Mouse (Mus musculus) forebrain, postnatal 0 days (tissue): ENCODE measurements around the gene Cpt1a. TPM values are rescaled to one million over a fixed set of nuclear protein-coding genes. Genes with fewer than 3 reads are reported as not detected.

Source experiments
- ATAC-seq: fragments of 200-750 bp; cut with Nextera tagmentation; 2 replicates; pipeline ENCODE4 v1.8.0; 2017; ENCODE audit warnings: mild to moderate bottlenecking, moderate library complexity
- DNase-seq: peaks from one replicate; pipeline ENCODE4 v3.0.0-alpha.2; 2015
- H3K27ac ChIP-seq: fragments of 300-500 bp; sonication (generic); 2 replicates; pipeline ENCODE4 v1.5.1; 2014; ENCODE audit warnings: low read depth, mild to moderate bottlenecking, antibody characterized with exemption, low read length, moderate library complexity, mixed read lengths
- H3K27me3 ChIP-seq: fragments of 300-500 bp; sonication (generic); 2 replicates; pipeline ENCODE4 v1.6.1; 2014; ENCODE audit warnings: mild to moderate bottlenecking, low read length, mixed read lengths; ENCODE audit not compliant: insufficient read depth
- H3K36me3 ChIP-seq: fragments of 300-500 bp; sonication (generic); 2 replicates; pipeline ENCODE4 v1.6.1; 2014; ENCODE audit warnings: mild to moderate bottlenecking, moderate library complexity; ENCODE audit not compliant: insufficient read depth
- H3K4me1 ChIP-seq: fragments of 300-500 bp; sonication (generic); 2 replicates; pipeline ENCODE4 v1.6.1; 2014; ENCODE audit warnings: antibody characterized with exemption; ENCODE audit not compliant: insufficient read depth
- H3K4me2 ChIP-seq: fragments of 300-500 bp; sonication (generic); 2 replicates; pipeline ENCODE4 v1.6.1; 2014; ENCODE audit warnings: low read depth, mild to moderate bottlenecking, moderate library complexity
- H3K4me3 ChIP-seq: fragments of 300-500 bp; sonication (generic); 2 replicates; pipeline ENCODE4 v1.5.1; 2014; ENCODE audit warnings: low read depth, low read length, mixed read lengths
- H3K9ac ChIP-seq: fragments of 300-500 bp; sonication (generic); 2 replicates; pipeline ENCODE4 v1.6.1; 2014; ENCODE audit warnings: mild to moderate bottlenecking
- H3K9me3 ChIP-seq: fragments of 300-500 bp; sonication (generic); 2 replicates; pipeline ENCODE4 v1.6.1; 2016; ENCODE audit warnings: low read length
- CTCF ChIP-seq: sonication (generic); IDR thresholded peaks from 2 replicates; pipeline ENCODE4 v1.5.1; 2016; ENCODE audit warnings: antibody characterized with exemption, control low read depth, low read depth
- WGBS: fragments of 180-500 bp; shearing (Covaris S2); extraction: QIAGEN DNeasy Blood & Tissue Kit; methylation state at CpG from one replicate; pipeline ENCODE4 v1.1.7; 2014; 5-methylcytosine and 5-hydroxymethylcytosine counted together
- polyA plus RNA-seq: library from polyadenylated mRNA; unstranded; fragments of >200 nt; fragmentation: Nextera tagmentation; extraction: Ambion mirVana; gene quantifications from 2 replicates; pipeline ENCODE4 v1.2.1, GENCODE M21; 2015
- total RNA-seq: library from RNA; depleted of rRNA; stranded (reverse); fragments of >200 nt; gene quantifications from 2 replicates; pipeline ENCODE4 v1.2.3, GENCODE M21; 2014

Gene Cpt1a
- total and polyA plus RNA-seq, 2 experiments from 2014 or later: 17.0 to 17.2 TPM

GRCm38 (mm10) chr19:3292028-3292427 is 30.1 kb upstream of the Cpt1a start:
- no peak overlapping the region for H3K27ac ChIP-seq
- no peak overlapping the region for H3K4me2 ChIP-seq
- TF ChIP-seq CTCF: peak; percentile 84
- no peak overlapping the region for H3K4me3 ChIP-seq
- H3K27me3 ChIP-seq: no peaks in the 10 kb centered on the region
- H3K9ac ChIP-seq: no peak overlapping the region
- ATAC-seq (peak; percentile 78), DNase-seq (peak; percentile 63)
- peaks cover 43% of the 10 kb centered on the region for H3K36me3 ChIP-seq
- WGBS: 58% methylated on average over 2 of the region's 2 CpGs
- H3K9me3 ChIP-seq: no peaks in the 10 kb centered on the region
- H3K4me1 ChIP-seq: no peaks in the 10 kb centered on the region

- Histone ChIP-seq H3K4me2 (no peak overlapping the region), H3K4me3 (no peak overlapping the region), H3K4me1 (no peaks in the 10 kb centered on the region), H3K27ac (no peak overlapping the region), H3K9ac (no peak overlapping the region), H3K9me3 (no peaks in the 10 kb centered on the region), H3K27me3 (no peaks in the 10 kb centered on the region), H3K36me3 (peaks cover 36% of the 10 kb centered on the region)
- DNase-seq: no peak
- 100% methylated on average over 1 of the region's 1 CpGs for WGBS
- no peak for TF ChIP-seq CTCF
- ATAC-seq: no peak
These were observed 29.1 kb upstream of the Cpt1a start for GRCm38 (mm10) chr19:3292993-3293392.

- H3K36me3 ChIP-seq: peaks cover 21% of the 10 kb centered on the region
- no peak for TF ChIP-seq CTCF
- no peak overlapping the region for H3K4me3 ChIP-seq
- 91% methylated on average over 6 of the region's 6 CpGs for WGBS
- ATAC-seq (no peak), DNase-seq (no peak)
- H3K4me2 ChIP-seq: no peak overlapping the region
- H3K9me3 ChIP-seq: no peaks in the 10 kb centered on the region
- no peaks in the 10 kb centered on the region for H3K27me3 ChIP-seq
- H3K27ac ChIP-seq: no peak overlapping the region
- no peaks in the 10 kb centered on the region for H3K4me1 ChIP-seq
- H3K9ac ChIP-seq: no peak overlapping the region
These were observed 26.9 kb upstream of the Cpt1a start for GRCm38 (mm10) chr19:3295245-3295644.

GRCm38 (mm10) chr19:3297034-3297433 is 25.1 kb upstream of the Cpt1a start:
- Histone ChIP-seq H3K27me3 (no peaks in the 10 kb centered on the region), H3K36me3 (0 out of 2 replicates have a peak, but pooled peaks cover 7% of the 10 kb centered on the region), H3K9ac (no peak overlapping the region), H3K4me2 (no peak overlapping the region), H3K27ac (no peak overlapping the region), H3K4me1 (no peaks in the 10 kb centered on the region), H3K4me3 (no peak overlapping the region), H3K9me3 (no peaks in the 10 kb centered on the region)
- no peak for TF ChIP-seq CTCF
- no peak for DNase-seq
- no peak for ATAC-seq

- WGBS: 89% methylated on average over 7 of the region's 7 CpGs
- ATAC-seq: no peak
- H3K27ac ChIP-seq: no peak overlapping the region
- no peak for TF ChIP-seq CTCF
- 0 out of 2 replicates have a peak, but pooled peaks cover 3% of the 10 kb centered on the region for H3K36me3 ChIP-seq
- H3K9me3 ChIP-seq: no peaks in the 10 kb centered on the region
- H3K27me3 ChIP-seq: no peaks in the 10 kb centered on the region
- no peak for DNase-seq
- no peak overlapping the region for H3K4me2 ChIP-seq
- H3K9ac ChIP-seq: no peak overlapping the region
- no peaks in the 10 kb centered on the region for H3K4me1 ChIP-seq
- H3K4me3 ChIP-seq: no peak overlapping the region
These were observed 24.4 kb upstream of the Cpt1a start for GRCm38 (mm10) chr19:3297775-3298174.

- Histone ChIP-seq H3K27ac (no peak overlapping the region), H3K4me3 (no peak overlapping the region), H3K36me3 (no peaks in the 10 kb centered on the region), H3K27me3 (no peaks in the 10 kb centered on the region), H3K9me3 (no peaks in the 10 kb centered on the region), H3K4me2 (no peak overlapping the region), H3K4me1 (no peaks in the 10 kb centered on the region), H3K9ac (no peak overlapping the region)
- 81% methylated on average over 4 of the region's 4 CpGs for WGBS
- DNase-seq: no peak
- ATAC-seq: no peak
- no peak for TF ChIP-seq CTCF
These were observed 18.1 kb upstream of the Cpt1a start for GRCm38 (mm10) chr19:3304017-3304416.

GRCm38 (mm10) chr19:3307175-3307949 is 14.8 kb upstream of the Cpt1a start:
- Histone ChIP-seq H3K27me3 (no peaks in the 10 kb centered on the region), H3K4me1 (no peaks in the 10 kb centered on the region), H3K4me2 (no peak overlapping the region), H3K36me3 (no peaks in the 10 kb centered on the region), H3K9ac (no peak overlapping the region), H3K9me3 (no peaks in the 10 kb centered on the region), H3K4me3 (no peak overlapping the region), H3K27ac (no peak overlapping the region)
- no peak for ATAC-seq
- 47% methylated on average over 16 of the region's 16 CpGs for WGBS
- no peak for TF ChIP-seq CTCF
- no peak for DNase-seq
